Mouse (Mus musculus) layer of hippocampus, adult 9-10 months (tissue): ENCODE data around the gene Jagn1.
A peak's percentile ranks its signal among the peaks of the same experiment; 100 is the strongest.

Source experiments
- DNase-seq: peaks from one replicate; pipeline ENCODE4 v3.0.0; 2022; ENCODE audit warnings: low spot score

The Jagn1 gene

GRCm38 (mm10) chr6:113473715-113474114 is 31.3 kb downstream of the Jagn1 start:
- DNase-seq: no peak

- DNase-seq: no peak
Observed at GRCm38 (mm10) chr6:113477353-113477752, 35.0 kb downstream of the Jagn1 start.

- DNase-seq: no peak
Observed at GRCm38 (mm10) chr6:113478906-113479305, 36.5 kb downstream of the Jagn1 start.

- DNase-seq: no peak
Observed at GRCm38 (mm10) chr6:113480555-113481373, 38.4 kb downstream of the Jagn1 start.

- no peak for DNase-seq
Observed at GRCm38 (mm10) chr6:113482477-113483099, 40.2 kb downstream of the Jagn1 start.

GRCm38 (mm10) chr6:113483100-113483615 is 40.8 kb downstream of the Jagn1 start, which contains the start of gene Creld1:
Gene Creld1 (plus strand): TSS chr6:113483297.
- DNase-seq: peak; percentile 79

GRCm38 (mm10) chr6:113483729-113484128 is 41.4 kb downstream of the Jagn1 start:
- DNase-seq: no peak

- no peak for DNase-seq
Observed at GRCm38 (mm10) chr6:113487125-113487576, 44.8 kb downstream of the Jagn1 start.

- no peak for DNase-seq
Observed at GRCm38 (mm10) chr6:113489410-113489809, 47.0 kb downstream of the Jagn1 start.

- DNase-seq: no peak
Observed at GRCm38 (mm10) chr6:113492101-113492864, 49.9 kb downstream of the Jagn1 start.

- DNase-seq: peak; percentile 40
Observed at GRCm38 (mm10) chr6:113494258-113494788, 52.0 kb downstream of the Jagn1 start.

- no peak for DNase-seq
Observed at GRCm38 (mm10) chr6:113495071-113495675, 52.8 kb downstream of the Jagn1 start.
